Mouse (Mus musculus): ENCODE data around the gene Slc25a17.
A peak's percentile ranks its signal among the peaks of the same experiment; 100 is the strongest.

The Slc25a17 gene

DNA sequence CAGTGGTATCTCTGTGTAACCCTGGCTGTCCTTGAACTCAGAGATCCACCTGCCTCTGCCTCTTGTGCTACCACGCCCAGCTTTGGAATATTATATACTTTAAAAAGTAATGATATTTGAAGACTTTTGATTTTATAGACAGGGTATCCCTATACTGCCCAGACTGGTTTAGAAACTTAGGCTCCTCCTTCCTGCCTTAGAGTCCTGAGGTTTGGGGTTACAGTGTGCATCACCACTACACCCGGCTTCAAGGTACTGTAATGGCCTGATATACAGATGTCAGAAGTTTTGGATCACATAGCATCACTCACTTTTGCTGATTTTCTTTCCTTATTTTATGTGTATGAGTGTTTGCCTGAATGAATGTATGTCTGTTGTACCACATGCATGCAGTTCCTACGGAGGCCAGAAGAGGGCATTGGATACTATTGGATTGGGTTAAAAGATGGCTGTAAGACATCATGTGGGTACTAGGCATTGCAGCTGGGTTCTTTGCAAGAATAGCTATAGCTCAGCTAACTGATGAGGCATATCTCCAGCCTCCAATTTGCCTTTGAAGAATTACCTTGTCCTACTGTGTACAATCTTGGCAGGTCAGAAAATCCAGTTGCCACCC, 5.4 kb downstream of the Slc25a17 start:
- DNase-seq (ENCODE audit: low spot score in 2 of 2) = peak; percentile 58 to 83

DNA sequence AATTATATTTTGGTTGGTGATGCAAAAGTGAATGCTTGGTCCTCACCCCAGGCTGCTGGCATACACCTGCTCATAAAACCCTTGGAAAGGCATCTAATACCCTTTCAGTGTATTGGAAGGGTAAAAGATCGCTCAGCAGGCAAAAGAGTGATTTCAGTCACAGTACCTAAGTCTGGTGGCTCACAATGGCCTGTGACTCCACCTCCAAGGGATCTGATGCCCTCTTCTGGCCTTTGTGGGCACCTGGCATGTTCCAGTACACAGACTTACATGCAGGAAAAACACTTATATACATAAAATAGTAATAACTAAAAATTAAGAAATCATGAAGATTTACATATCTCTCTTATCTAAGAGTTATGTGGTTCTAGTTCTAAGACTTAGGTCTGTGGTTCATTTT, 8.0 kb downstream of the Slc25a17 start:
- peak in 1 of 2 experiments; percentile 20 for DNase-seq (ENCODE audit: low spot score in 2 of 2)

DNA sequence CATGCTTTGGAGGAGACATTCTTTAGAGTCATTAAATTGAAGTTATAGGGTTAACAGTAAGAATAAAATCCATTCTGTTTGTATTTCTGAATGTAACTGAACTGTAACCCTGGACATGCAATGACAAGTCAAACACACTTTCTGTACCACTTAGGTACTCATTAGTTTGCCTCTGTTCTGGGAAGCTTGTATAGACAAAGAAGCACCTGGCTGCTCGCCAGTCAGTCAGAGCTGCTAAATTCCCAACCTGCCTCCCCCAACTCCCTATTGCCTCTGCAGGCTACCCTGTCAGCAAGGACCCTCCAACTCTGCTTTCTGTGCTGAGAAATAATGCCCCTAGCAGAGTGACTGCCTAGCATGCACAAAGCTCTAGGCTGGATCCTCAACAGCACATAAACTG, 10.2 kb downstream of the Slc25a17 start:
- no peak for DNase-seq (ENCODE audit: low spot score in 2 of 2)

DNA sequence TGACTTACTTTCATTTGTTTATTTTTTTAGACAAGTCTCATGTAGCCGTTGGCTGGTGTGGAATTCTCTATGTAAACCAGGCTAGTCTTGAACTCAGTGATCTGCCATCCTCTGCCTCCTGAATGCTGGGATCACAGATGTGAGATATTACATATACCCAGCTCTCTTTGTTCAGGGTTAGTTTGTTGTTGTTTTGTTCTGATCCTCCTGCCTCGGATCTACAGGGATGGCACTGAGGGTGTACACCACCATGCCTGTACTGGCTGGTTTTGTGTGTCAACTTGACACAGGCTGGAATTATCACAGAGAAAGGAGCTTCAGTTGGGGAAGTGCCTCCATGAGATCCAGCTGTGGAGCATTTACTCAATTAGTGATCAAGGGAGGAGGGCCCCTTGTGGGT, 12.2 kb downstream of the Slc25a17 start:
- no peak for DNase-seq (ENCODE audit: low spot score in 2 of 2)

DNA sequence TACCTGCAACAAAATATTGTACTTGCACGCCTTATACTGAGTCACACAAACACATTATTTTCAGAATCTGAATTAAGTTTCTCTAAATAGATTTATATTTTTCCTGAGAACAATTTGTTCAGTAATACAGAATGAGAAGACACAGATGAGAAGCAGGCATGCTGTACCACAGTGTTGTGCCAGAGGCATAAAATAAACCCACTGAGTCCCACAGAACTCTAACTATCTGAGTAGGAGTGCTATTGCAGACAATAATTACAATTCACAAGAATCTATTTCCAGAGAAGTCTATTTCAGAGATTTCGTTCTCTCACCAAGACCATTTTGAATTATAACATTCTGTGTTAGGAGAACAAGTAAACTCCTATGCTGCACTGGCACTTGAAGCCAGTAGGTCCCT, 13.1 kb downstream of the Slc25a17 start:
- DNase-seq (ENCODE audit: low spot score in 2 of 2) = no peak

GRCm38 (mm10) chr15:81341426-81341825, 19.2 kb downstream of the Slc25a17 start:
- no peak for DNase-seq (ENCODE audit: low spot score in 2 of 2)

- DNase-seq (ENCODE audit: low spot score in 2 of 2) = no peak
Observed at GRCm38 (mm10) chr15:81339158-81339557, 21.5 kb downstream of the Slc25a17 start.

DNA sequence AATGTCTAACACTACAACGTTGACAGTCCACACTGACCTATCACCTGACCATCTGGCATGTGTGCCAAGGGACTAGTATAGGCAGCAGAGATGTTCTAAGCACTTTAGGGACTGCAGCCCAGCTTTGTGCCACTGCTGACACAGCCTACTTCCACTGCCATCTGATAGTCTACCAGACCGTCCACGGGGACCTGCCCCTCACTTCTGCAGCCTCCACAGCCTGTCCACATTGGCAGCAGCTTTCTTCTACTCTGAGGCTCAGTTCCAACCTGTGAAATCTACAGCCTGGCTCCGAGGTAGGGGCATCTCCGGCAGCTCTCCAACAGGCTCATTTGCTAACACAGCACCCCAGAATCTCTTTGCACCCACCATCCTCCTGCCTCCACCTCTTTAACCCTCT, 24.1 kb downstream of the Slc25a17 start:
- DNase-seq (ENCODE audit: low spot score in 2 of 2) = no peak

- DNase-seq (ENCODE audit: low spot score in 2 of 2) = no peak
Observed at GRCm38 (mm10) chr15:81332517-81332916, 28.1 kb downstream of the Slc25a17 start.

DNA sequence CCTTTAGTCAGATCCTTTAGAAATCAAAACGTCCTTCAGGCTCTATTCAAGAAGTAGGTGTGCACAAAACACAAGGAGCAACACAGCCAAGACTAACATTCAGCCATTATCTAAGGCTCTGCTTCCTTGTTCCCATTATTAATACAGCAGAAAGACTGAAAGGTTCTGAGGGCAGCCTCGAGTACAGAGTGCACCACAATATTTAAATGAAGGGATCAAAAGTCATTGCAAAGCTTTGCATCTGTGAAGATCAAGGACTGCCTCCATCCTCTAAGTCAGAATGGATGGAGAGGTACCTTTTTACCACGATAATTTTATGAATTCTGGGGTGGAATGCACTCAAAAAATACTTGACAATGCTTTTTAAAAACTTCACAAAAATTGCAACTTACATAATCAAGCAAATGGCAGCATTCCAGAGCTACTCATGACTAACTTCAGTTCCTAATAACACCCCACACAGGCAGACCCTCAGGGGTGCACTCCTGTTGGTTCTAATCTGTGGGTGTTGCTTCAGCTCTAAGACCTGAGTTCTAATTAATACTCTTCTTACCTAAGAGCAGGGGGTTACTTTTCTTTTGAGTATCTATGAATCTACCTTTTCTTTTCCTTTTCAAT, 29.7 kb downstream of the Slc25a17 start:
- DNase-seq (ENCODE audit: low spot score in 2 of 2) = no peak

- DNase-seq (ENCODE audit: low spot score in 2 of 2) = no peak
Observed at GRCm38 (mm10) chr15:81329721-81330369, 30.8 kb downstream of the Slc25a17 start.

DNA sequence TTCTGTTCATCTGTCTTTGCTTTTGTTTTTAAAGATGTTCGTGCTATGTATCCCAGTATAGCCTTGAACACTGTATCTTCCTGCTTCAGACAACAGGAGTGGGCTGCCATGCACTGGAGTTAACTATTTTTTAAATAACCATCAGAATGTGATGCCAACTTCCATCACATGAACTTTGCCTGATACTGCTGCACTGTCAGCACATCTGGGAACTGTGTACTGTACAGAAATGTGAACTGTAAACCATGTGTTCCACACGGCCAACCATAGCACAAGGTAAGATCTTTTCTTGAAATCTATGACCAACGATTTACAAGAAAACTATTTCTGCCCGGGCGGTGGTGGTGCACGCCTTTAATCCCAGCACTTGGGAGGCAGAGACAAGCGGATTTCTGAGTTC, 33.1 kb downstream of the Slc25a17 start:
- no peak for DNase-seq (ENCODE audit: low spot score in 2 of 2)

GRCm38 (mm10) chr15:81324979-81325378, 35.6 kb downstream of the Slc25a17 start:
- DNase-seq (ENCODE audit: low spot score in 2 of 2) = no peak

- no peak for DNase-seq (ENCODE audit: low spot score in 2 of 2)
Observed at GRCm38 (mm10) chr15:81320137-81320536, 40.5 kb downstream of the Slc25a17 start.

DNA sequence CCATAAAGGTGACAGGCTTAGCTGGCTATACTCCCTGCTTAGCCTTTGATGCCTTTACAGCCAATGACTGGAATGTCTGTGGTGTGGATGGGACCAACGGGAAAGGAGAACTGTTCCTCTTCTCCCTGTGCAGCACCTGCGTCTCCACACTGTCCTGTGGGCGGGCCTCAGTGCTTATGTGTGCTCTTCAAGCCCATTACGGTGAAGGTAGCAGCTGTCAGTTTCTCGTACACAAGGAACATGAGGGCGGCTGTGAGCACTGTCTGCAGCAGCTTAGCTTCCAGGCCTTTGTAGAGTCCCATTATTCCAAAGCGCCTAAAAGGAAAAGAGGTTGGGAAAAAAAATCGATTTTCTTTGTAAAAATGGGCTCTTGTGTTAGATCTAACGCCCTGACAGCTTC, 41.1 kb downstream of the Slc25a17 start:
- DNase-seq (ENCODE audit: low spot score in 2 of 2) = no peak

DNA sequence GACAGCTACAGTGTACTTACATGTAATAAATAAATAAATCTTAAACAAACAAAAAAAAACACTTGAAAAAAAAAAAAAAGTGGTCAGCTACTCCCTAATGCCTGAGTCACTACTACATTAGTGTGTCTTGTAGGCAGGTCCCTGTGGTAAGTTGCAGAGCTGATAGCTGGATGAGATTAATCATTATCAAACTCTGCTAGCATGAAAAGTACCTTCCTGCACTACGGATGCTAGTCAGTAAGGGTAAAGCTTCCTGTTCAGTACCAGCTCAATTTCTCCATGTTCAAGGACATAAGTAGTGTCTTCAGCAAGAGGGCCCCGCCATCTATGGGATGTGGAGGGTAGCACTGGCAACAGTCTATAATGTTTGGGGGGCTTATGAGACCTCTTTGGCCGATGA, 46.7 kb downstream of the Slc25a17 start:
- no peak for DNase-seq (ENCODE audit: low spot score in 2 of 2)

DNA sequence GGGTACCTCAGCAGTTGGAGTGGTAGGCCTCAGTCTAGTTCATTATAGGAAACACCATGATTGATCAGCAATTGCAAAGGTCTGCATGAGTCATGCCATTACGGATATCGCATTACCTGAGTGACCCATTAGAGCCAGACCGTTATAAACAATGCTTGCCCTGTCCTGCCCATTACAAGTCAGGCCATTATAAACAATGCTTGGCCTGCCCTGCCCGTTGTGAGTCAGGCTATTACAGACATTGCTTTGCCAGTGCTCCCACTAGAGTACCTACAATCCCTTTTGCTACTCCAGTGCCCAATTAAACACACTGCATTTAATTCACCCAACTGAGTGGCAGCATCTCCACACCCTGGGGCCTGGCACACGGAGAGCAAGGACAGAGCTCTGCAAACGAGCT, 49.6 kb downstream of the Slc25a17 start:
- no peak for DNase-seq (ENCODE audit: low spot score in 2 of 2)

DNA sequence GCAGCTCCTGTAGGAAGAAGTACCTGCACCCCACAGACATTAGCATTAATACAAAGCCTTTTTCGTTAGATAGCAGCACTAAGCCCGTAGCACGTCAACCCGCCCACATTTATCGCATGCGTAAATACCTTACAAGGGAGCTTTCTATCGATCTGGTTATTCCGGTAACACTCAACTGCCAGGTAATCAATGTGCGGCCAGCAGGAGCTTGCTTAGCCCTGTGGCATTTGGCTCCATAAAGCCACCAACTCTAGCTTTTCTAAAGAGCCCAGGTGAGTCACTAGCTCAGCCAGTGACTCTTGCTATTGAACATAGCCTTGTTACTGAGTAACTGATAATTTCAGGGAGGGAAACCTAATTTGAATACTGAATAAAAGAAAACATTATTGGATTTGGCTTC, 50.3 kb downstream of the Slc25a17 start:
- no peak for DNase-seq (ENCODE audit: low spot score in 2 of 2)

DNA sequence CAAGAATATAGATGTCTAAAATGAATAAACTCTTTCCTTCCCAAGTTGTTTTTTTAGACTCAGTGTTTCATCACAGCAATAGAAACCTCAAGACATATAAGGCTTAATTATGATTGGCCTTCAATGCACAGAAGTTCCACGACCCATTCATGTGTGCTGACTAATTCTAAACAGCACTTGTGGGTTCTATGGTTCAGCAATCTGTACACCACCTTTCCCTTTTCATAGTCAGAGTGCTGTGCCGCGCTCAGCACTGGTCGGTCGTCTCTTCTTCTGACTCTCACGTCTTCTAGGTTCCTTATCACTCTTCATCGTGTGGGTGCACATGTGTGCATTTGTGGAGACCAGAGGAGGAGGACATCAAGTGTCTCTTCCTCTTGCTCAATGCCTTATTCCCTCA, 52.6 kb downstream of the Slc25a17 start:
- no peak for DNase-seq (ENCODE audit: low spot score in 2 of 2)

DNA sequence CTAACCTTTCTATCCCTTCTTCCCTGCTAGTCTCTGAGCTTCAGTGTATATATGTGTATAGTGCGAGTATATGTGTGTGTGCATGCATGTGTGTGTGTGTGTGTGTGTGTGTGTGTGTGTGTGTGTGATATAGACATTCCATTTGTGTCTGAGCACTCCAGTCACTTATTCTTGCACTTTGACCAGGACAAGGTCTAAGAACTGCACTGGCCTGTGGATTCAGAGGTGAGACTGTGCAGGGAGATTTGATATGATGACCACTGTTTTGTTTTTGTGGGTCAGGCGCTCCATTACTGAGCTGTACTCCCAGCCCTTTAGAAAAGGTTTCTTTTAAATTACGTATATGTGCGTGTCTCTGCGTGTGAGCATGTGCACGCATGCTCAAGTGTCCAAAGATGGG, 54.1 kb downstream of the Slc25a17 start:
- no peak for DNase-seq (ENCODE audit: low spot score in 2 of 2)

DNA sequence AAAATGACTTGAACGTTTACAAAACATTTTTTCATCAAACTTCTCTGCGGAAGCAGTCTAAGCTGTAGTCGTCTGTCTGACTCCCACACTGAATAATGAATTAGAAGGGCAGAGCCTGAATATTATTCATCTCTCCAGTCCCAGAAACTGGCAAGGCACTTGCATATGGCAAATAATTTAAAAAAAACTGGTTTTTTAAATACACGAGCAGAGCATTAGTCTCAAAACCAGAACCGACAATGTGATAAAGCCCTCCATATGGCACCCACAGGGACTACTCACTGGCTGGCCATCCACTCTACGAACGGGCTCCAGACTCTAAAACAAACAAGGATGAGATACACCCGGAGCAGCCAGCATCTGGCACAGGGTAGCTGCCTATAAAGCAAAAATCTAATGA, 55.6 kb downstream of the Slc25a17 start:
- no peak for DNase-seq (ENCODE audit: low spot score in 2 of 2)

GRCm38 (mm10) chr15:81304006-81304405, 56.6 kb downstream of the Slc25a17 start:
- DNase-seq (ENCODE audit: low spot score in 2 of 2) = no peak

GRCm38 (mm10) chr15:81302151-81302808, 58.3 kb downstream of the Slc25a17 start:
- DNase-seq (ENCODE audit: low spot score in 2 of 2) = peak in 1 of 2 experiments; percentile 20
